Comparison of ENCODE assay signal across 8 mouse cellular contexts in genomic region chr5:129724268-129724667, GRCm38 (mm10). TPM values are rescaled to one million over a fixed set of nuclear protein-coding genes. Genes with fewer than 3 reads are reported as not detected.
DNase-seq lines count a peak whose midpoint lies in the region; ATAC-seq and TF ChIP-seq lines count a peak whose summit lies in the region.

No protein-coding gene starts in this region.

- peak overlapping the region; percentile 86 for H3K4me3 ChIP-seq in heart, embryonic 13.5 days
- H3K4me3 ChIP-seq in bone marrow macrophage, adult 2 months (ENCODE audit: insufficient read depth, low read length) = peak overlapping the region; percentile 74
- peak overlapping the region; percentile 97 for H3K4me3 ChIP-seq in hindbrain, embryonic 12.5 days

- peak overlapping the region; percentile 97 for H3K9ac ChIP-seq in heart, embryonic 13.5 days
- peak overlapping the region; percentile 98 for H3K9ac ChIP-seq in hindbrain, embryonic 12.5 days

- no peaks in the 10 kb centered on the region for H3K27me3 ChIP-seq in heart, embryonic 13.5 days (replicated peaks)
- no peaks in the 10 kb centered on the region for H3K27me3 ChIP-seq in hindbrain, embryonic 12.5 days

- peak overlapping the region; percentile 71 for H3K4me2 ChIP-seq in heart, embryonic 13.5 days
- H3K4me2 ChIP-seq in hindbrain, embryonic 12.5 days (replicated peaks) = peak overlapping the region; percentile 58

- ATAC-seq in heart, embryonic 13.5 days (ENCODE audit: extremely low read depth, insufficient number of reproducible peaks, low FRiP score, low TSS enrichment) = no peak
- no peak for ATAC-seq in hindbrain, embryonic 12.5 days (ENCODE audit: low FRiP score)
- peak; percentile 82 for ATAC-seq in megakaryocyte-erythroid progenitor cell, adult 5-6 weeks (replicated peaks; ENCODE audit: low FRiP score, low TSS enrichment, poor library complexity, severe bottlenecking)

- H3K27ac ChIP-seq in heart, embryonic 13.5 days (replicated peaks) = peak overlapping the region; percentile 100
- H3K27ac ChIP-seq in bone marrow macrophage, adult 2 months (ENCODE audit: insufficient read depth, low read depth, low read length) = no peak overlapping the region
- H3K27ac ChIP-seq in hindbrain, embryonic 12.5 days = no peak overlapping the region

- no peaks in the 10 kb centered on the region for H3K9me3 ChIP-seq in heart, embryonic 13.5 days
- H3K9me3 ChIP-seq in hindbrain, embryonic 12.5 days (replicated peaks) = no peaks in the 10 kb centered on the region

- TF ChIP-seq POLR2A in bone marrow macrophage, adult 2 months (IDR thresholded peaks at IDR 0.05; ENCODE audit: borderline replicate concordance, low read depth, low read length) = no peak

- no peak for DNase-seq in heart, postnatal 10 days
- DNase-seq in left cerebral cortex, adult 11 months (ENCODE audit: low spot score) = no peak
- DNase-seq in right cerebral cortex, postnatal 25 days = no peak
- no peak for DNase-seq in urinary bladder, adult 18-20 months (ENCODE audit: low spot score in 2 of 2)

- TF ChIP-seq CTCF in bone marrow macrophage, adult 2 months (IDR thresholded peaks at IDR 0.05; ENCODE audit: low read depth, low read length) = no peak

- peaks cover 43% of the 10 kb centered on the region for H3K4me1 ChIP-seq in heart, embryonic 13.5 days
- peaks cover 3% of the 10 kb centered on the region; the same call in 1 of the 2 replicates for H3K4me1 ChIP-seq in bone marrow macrophage, adult 2 months (ENCODE audit: control insufficient read depth, insufficient read depth, low read length)
- H3K4me1 ChIP-seq in hindbrain, embryonic 12.5 days = peaks cover 22% of the 10 kb centered on the region

- 41% methylated on average over 4 of the region's 4 CpGs for WGBS in heart, embryonic 13.5 days
- WGBS in hindbrain, embryonic 12.5 days = 55% methylated on average over 4 of the region's 4 CpGs

- H3K36me3 ChIP-seq in heart, embryonic 13.5 days = peaks cover 10% of the 10 kb centered on the region
- peaks cover 10% of the 10 kb centered on the region for H3K36me3 ChIP-seq in hindbrain, embryonic 12.5 days

- intact Hi-C loops in heart, postnatal 10 days (cut with DNase I) = loop anchor here (2.0 kb wide), 2 partner anchors 53 to 113 kb away; partner anchors contain the start of gene Zfp11

RNA-seq across cellular contexts. Expression of gene Nipsnap2, which starts 0.6 kb away (rescaled TPM):
- 269 and 291 TPM in 2 replicates for polyA plus RNA-seq in heart, embryonic 13.5 days (2015; fragmentation: Nextera tagmentation; extraction: Ambion mirVana)
- 100 to 1,000 TPM; 591 to 619 TPM for total RNA-seq in heart, postnatal 10 days (2021)
- 42.7 and 46.1 TPM in 2 replicates for polyA plus RNA-seq in bone marrow macrophage, adult 2 months (2012; ENCODE audit: insufficient read depth, insufficient read length, missing spikeins)
- polyA plus RNA-seq in hindbrain, embryonic 12.5 days (2016; fragmentation: Nextera tagmentation; extraction: Ambion mirVana) = 81.7 and 94.6 TPM in 2 replicates
- total RNA-seq in megakaryocyte-erythroid progenitor cell, adult 5-6 weeks (2014; fragmentation: Nextera tagmentation) = 32.1 and 32.8 TPM in 2 replicates
- total RNA-seq in megakaryocyte-erythroid progenitor cell, adult 5-6 weeks (2017) = 23.8 and 41.1 TPM in 2 replicates

RNA-seq across cellular contexts. Expression of gene Mrps17, which starts 9.0 kb away (rescaled TPM):
- polyA plus RNA-seq in heart, embryonic 13.5 days (2015; fragmentation: Nextera tagmentation; extraction: Ambion mirVana) = 151 and 163 TPM in 2 replicates
- 10 to 100 TPM; 88.6 to 91.5 TPM for total RNA-seq in heart, postnatal 10 days (2021)
- 72.2 and 75.6 TPM in 2 replicates for polyA plus RNA-seq in bone marrow macrophage, adult 2 months (2012; ENCODE audit: insufficient read depth, insufficient read length, missing spikeins)
- polyA plus RNA-seq in hindbrain, embryonic 12.5 days (2016; fragmentation: Nextera tagmentation; extraction: Ambion mirVana) = 149 and 151 TPM in 2 replicates
- 125 and 167 TPM in 2 replicates for total RNA-seq in megakaryocyte-erythroid progenitor cell, adult 5-6 weeks (2014; fragmentation: Nextera tagmentation)
- 82.0 and 92.6 TPM in 2 replicates for total RNA-seq in megakaryocyte-erythroid progenitor cell, adult 5-6 weeks (2017)

RNA-seq across cellular contexts. Expression of gene Sept14, which starts 16.0 kb away (rescaled TPM):
- not detected in 2 replicates for polyA plus RNA-seq in heart, embryonic 13.5 days (2015; fragmentation: Nextera tagmentation; extraction: Ambion mirVana)
- total RNA-seq in heart, postnatal 10 days (2021) = not detected
- polyA plus RNA-seq in bone marrow macrophage, adult 2 months (2012; ENCODE audit: insufficient read depth, insufficient read length, missing spikeins) = not detected in 2 replicates
- polyA plus RNA-seq in hindbrain, embryonic 12.5 days (2016; fragmentation: Nextera tagmentation; extraction: Ambion mirVana) = not detected in 2 replicates
- not detected in 2 replicates for total RNA-seq in megakaryocyte-erythroid progenitor cell, adult 5-6 weeks (2014; fragmentation: Nextera tagmentation)
- not detected in 2 replicates for total RNA-seq in megakaryocyte-erythroid progenitor cell, adult 5-6 weeks (2017)

RNA-seq across cellular contexts. Expression of gene Zfp11, which starts 54.4 kb away (rescaled TPM):
- polyA plus RNA-seq in heart, embryonic 13.5 days (2015; fragmentation: Nextera tagmentation; extraction: Ambion mirVana) = 4.2 and 4.3 TPM in 2 replicates
- 1 to 10 TPM; 4.0 to 4.2 TPM for total RNA-seq in heart, postnatal 10 days (2021)
- polyA plus RNA-seq in bone marrow macrophage, adult 2 months (2012; ENCODE audit: insufficient read depth, insufficient read length, missing spikeins) = 2.4 TPM in 2 replicates
- 5.8 and 6.5 TPM in 2 replicates for polyA plus RNA-seq in hindbrain, embryonic 12.5 days (2016; fragmentation: Nextera tagmentation; extraction: Ambion mirVana)
- total RNA-seq in megakaryocyte-erythroid progenitor cell, adult 5-6 weeks (2014; fragmentation: Nextera tagmentation) = 4.5 and 6.2 TPM in 2 replicates
- 2.6 and 5.2 TPM in 2 replicates for total RNA-seq in megakaryocyte-erythroid progenitor cell, adult 5-6 weeks (2017)
